Mouse (Mus musculus) bone marrow, adult 2 months (tissue): ENCODE measurements around the gene Adamts14.

Experiments
- CTCF ChIP-seq: fragments of 200-500 bp; IDR thresholded peaks from 2 replicates; pipeline ENCODE4 v1.5.1; 2011; ENCODE audit warnings: low read length, control low read depth; ENCODE audit not compliant: control insufficient read depth, insufficient read depth
- POLR2A ChIP-seq: fragments of 200-500 bp; IDR thresholded peaks from 2 replicates; pipeline ENCODE4 v1.6.1; 2011; ENCODE audit warnings: low read depth, mild to moderate bottlenecking, control low read depth, low read length, borderline replicate concordance; ENCODE audit not compliant: control insufficient read depth

DNA sequence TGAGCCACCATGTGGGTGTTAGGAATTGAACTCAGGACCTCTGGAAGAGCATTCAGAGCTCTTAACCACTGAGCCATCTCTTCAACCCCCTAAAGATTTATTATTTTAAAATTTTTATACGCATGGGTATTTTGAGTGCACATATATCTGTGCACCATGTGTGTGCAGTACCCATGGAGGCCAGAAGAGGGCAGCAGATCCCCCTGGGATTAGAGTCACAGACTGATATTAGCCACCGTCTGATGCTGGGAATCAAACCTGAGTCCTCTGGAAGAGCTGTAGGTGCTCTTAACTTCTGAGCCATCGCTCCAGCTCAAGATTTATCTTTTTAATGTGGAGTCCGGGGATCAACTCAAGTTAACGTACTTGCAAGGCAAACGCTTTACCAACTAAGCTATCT lies 57.6 kb downstream of the Adamts14 start:
- TF ChIP-seq POLR2A (no peak), CTCF (peak; percentile 28; the same call in 1 of the 2 replicates)
